Mouse (Mus musculus) liver, embryonic 14.5 days (tissue): ENCODE measurements around the gene F12. TPM values are rescaled to one million over a fixed set of nuclear protein-coding genes. Genes with fewer than 3 reads are reported as not detected.

Source experiments
- ATAC-seq: fragments of 200-750 bp; cut with Nextera tagmentation; 2 replicates; pipeline ENCODE4 v1.8.0; 2017; ENCODE audit warnings: moderate number of reproducible peaks, mild to moderate bottlenecking, moderate library complexity; ENCODE audit not compliant: insufficient read depth
- DNase-seq, 3 experiments: peaks; one replicate each; pipeline ENCODE4 v3.0.0-alpha.2; 2012 to 2013; ENCODE audit warnings: low read depth in 3 of 3, low spot score in 3 of 3
- H3K27ac ChIP-seq: fragments of 300-500 bp; sonication (generic); 2 replicates; pipeline ENCODE4 v1.5.1; 2014; ENCODE audit warnings: moderate library complexity, mild to moderate bottlenecking, control low read depth, inconsistent platforms
- H3K27me3 ChIP-seq: fragments of 300-500 bp; sonication (generic); 2 replicates; pipeline ENCODE4 v1.6.1; 2014; ENCODE audit warnings: mild to moderate bottlenecking, low read length, moderate library complexity; ENCODE audit not compliant: control insufficient read depth, insufficient read depth
- H3K36me3 ChIP-seq: fragments of 300-500 bp; sonication (generic); replicated peaks from 2 replicates; pipeline ENCODE4 v1.6.1; 2014; ENCODE audit warnings: low read depth; ENCODE audit not compliant: control insufficient read depth, insufficient read depth
- H3K4me1 ChIP-seq, 2 experiments: fragments of 200-500 bp in 1 of 2; fragments of 300-500 bp in 1 of 2; sonication (generic) in 1 of 2; replicated peaks; 2 replicates each; pipeline ENCODE4 v1.6.1; 2012 to 2014; ENCODE audit warnings: antibody characterized with exemption in 1 of 2, inconsistent platforms in 1 of 2, low read length in 1 of 2; ENCODE audit not compliant: control insufficient read depth in 2 of 2, insufficient read depth in 2 of 2
- H3K4me2 ChIP-seq: fragments of 300-500 bp; sonication (generic); 2 replicates; pipeline ENCODE4 v1.6.1; 2014; ENCODE audit warnings: low read depth, mild to moderate bottlenecking, control low read depth, moderate library complexity
- H3K4me3 ChIP-seq, 2 experiments: fragments of 200-500 bp in 1 of 2; fragments of 300-500 bp in 1 of 2; sonication (generic) in 1 of 2; 2 replicates each; pipeline ENCODE4 v1.5.1; 2012 to 2014; ENCODE audit warnings: low read depth in 2 of 2, low read length in 2 of 2, mild to moderate bottlenecking in 2 of 2, control low read depth in 1 of 2, inconsistent platforms in 1 of 2, moderate library complexity in 1 of 2; ENCODE audit not compliant: insufficient read depth in 1 of 2
- H3K9ac ChIP-seq: fragments of 300-500 bp; sonication (generic); replicated peaks from 2 replicates; pipeline ENCODE4 v1.6.1; 2014; ENCODE audit warnings: mild to moderate bottlenecking, control low read depth, moderate library complexity
- H3K9me3 ChIP-seq: fragments of 300-500 bp; sonication (generic); 2 replicates; pipeline ENCODE4 v1.6.1; 2016; ENCODE audit warnings: low read length, mixed read lengths; ENCODE audit not compliant: control insufficient read depth
- CTCF ChIP-seq: IDR thresholded peaks from 2 replicates; pipeline ENCODE4 v1.5.1; 2016; ENCODE audit warnings: antibody characterized with exemption, low read depth, control low read depth
- EP300 ChIP-seq: IDR thresholded peaks from 2 replicates; pipeline ENCODE4 v1.6.1; 2016; ENCODE audit warnings: antibody characterized with exemption, low read depth
- WGBS: fragments of 180-500 bp; shearing (Covaris S2); extraction: QIAGEN DNeasy Blood & Tissue Kit; methylation state at CpG from one replicate; pipeline ENCODE4 v1.1.7; 2014; ENCODE audit not compliant: insufficient replicate concordance; 5-methylcytosine and 5-hydroxymethylcytosine counted together
- polyA plus RNA-seq, 2 experiments: library from polyadenylated mRNA; depleted of rRNA in 1 of 2; stranded (reverse) in 1 of 2; unstranded in 1 of 2; fragments of >200 nt; fragmentation: Nextera tagmentation in 1 of 2; extraction: Ambion mirVana in 1 of 2; gene quantifications; 2 replicates each; pipeline versions ENCODE4 v1.2.1 to v1.2.3; 2012 to 2014

Gene F12
- polyA plus RNA-seq, 2 experiments = 53.4 to 72.0 TPM

DNA sequence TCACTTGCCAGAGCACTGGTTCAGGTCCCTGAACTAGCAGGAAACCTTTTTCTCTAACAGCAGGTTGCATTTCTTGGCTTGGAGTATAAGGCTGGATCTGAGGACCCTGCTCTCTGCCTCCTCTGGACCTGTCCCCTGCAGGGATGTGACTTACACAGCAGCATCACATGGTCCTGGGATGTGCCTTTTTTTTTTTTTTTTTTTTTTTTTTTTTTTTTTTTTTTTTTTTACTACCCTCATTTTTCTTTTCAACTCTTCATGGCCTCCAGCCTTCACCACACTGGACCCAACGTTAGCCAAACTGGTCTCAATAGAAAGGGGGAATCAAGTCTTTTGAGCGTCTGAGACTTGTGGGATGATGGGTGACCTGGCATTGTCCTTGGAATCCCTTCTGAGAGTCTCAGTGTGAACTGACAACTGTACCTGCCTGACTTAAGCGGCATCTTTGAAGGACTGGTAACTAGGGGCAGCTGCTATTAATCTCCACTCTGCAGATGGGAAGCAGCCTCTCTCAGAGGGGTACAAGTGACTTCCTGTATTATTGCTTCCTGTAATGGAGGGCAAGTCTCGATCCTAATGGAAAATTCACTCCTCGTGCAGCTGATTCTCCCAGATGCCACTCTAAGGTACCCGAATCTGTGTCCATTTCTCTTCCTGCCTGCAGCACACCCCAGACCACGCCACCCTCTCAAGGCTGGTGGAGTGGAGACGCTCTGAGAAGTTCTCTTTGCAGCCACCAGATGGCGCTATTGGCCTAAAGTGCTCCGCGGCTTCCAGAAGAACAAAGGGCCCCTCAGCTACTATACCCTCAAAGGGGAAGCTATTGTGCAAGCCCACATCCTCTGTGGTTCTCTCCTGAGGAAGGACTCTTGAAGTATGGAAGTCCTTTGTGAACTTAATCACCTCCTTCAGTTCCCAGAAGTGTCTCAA is 21.5 kb downstream of the F12 start:
- peak; percentile 42 to 59 (median 52) for DNase-seq
- TF ChIP-seq CTCF (peak; percentile 95), EP300 (no peak)
- Histone ChIP-seq H3K27me3 (peaks cover 11% of the 10 kb centered on the region), H3K36me3 (no peaks in the 10 kb centered on the region), H3K9ac (no peak overlapping the region), H3K27ac (no peak overlapping the region), H3K4me2 (no peak overlapping the region), H3K4me3 (no peak overlapping the region), H3K9me3 (no peaks in the 10 kb centered on the region), H3K4me1 (0 out of 4 replicates have a peak, but pooled peaks cover 0 to 2% of the 10 kb centered on the region in 2 experiments)
- WGBS = 9% methylated on average over 11 of the region's 11 CpGs
- ATAC-seq = peak; percentile 68; the same call in 1 of the 2 replicates

- Histone ChIP-seq H3K27me3 (peaks cover 11% of the 10 kb centered on the region), H3K4me3 (no peak overlapping the region), H3K9me3 (no peaks in the 10 kb centered on the region), H3K36me3 (no peaks in the 10 kb centered on the region), H3K9ac (no peak overlapping the region), H3K27ac (no peak overlapping the region), H3K4me2 (no peak overlapping the region), H3K4me1 (0 out of 4 replicates have a peak, but pooled peaks cover 0 to 2% of the 10 kb centered on the region in 2 experiments)
- TF ChIP-seq EP300 = no peak
- no peak for TF ChIP-seq CTCF
- no peak for ATAC-seq
- no peak for DNase-seq
- 50% methylated on average over 15 of the region's 15 CpGs for WGBS
Measured at GRCm38 (mm10) chr13:55403935-55404852, 22.4 kb downstream of the F12 start.

DNA sequence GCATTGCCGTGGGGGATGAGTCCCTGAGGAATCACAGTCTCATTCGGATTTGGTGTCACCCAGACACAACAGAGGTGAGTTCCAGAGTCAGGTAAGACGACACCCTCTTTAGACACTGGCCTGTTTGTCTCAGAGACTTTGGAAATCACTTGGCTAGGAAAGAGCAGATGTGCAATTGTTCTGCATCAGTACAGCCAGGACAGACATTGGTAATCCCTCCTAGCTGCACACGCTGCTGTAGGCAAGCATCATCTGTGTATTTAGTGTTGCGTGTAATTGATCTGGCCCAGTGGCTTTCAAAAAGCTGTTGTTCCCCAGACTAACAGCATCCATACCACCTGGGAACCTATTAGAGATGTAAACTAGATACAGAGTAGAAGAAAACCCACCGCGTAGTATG is 23.3 kb downstream of the F12 start:
- H3K27me3 ChIP-seq = peaks cover 11% of the 10 kb centered on the region
- H3K4me1 ChIP-seq = 0 out of 4 replicates have a peak, but pooled peaks cover 0 to 2% of the 10 kb centered on the region in 2 experiments
- 62% methylated on average over 7 of the region's 7 CpGs for WGBS
- no peak overlapping the region for H3K4me2 ChIP-seq
- no peaks in the 10 kb centered on the region for H3K9me3 ChIP-seq
- no peak overlapping the region for H3K4me3 ChIP-seq
- ATAC-seq (no peak), DNase-seq (no peak)
- TF ChIP-seq CTCF = no peak
- TF ChIP-seq EP300 = no peak
- no peaks in the 10 kb centered on the region for H3K36me3 ChIP-seq
- no peak overlapping the region for H3K27ac ChIP-seq
- H3K9ac ChIP-seq = no peak overlapping the region

DNA sequence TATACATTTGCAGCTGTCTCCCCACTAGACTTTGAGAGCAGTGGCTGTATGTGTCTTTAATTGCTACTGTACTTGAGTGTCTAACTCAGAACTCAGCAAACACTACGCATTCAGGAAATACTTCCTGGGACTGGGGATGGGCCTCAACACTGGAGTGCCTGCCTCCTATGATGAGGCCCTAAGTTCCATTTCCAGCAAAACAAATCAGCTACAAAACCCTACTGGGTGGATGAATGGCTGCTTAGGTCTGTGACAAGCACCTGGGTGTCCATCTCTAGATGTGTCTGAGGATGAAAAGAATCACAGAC is 26.6 kb downstream of the F12 start:
- H3K4me1 ChIP-seq = no peaks in the 10 kb centered on the region
- 70% methylated on average over 1 of the region's 1 CpGs for WGBS
- H3K4me3 ChIP-seq = no peak overlapping the region
- H3K9ac ChIP-seq = no peak overlapping the region
- ATAC-seq = no peak
- TF ChIP-seq CTCF = no peak
- no peak for TF ChIP-seq EP300
- no peak overlapping the region for H3K27ac ChIP-seq
- H3K27me3 ChIP-seq = peaks cover 4% of the 10 kb centered on the region
- no peaks in the 10 kb centered on the region for H3K9me3 ChIP-seq
- no peaks in the 10 kb centered on the region for H3K36me3 ChIP-seq
- DNase-seq = no peak
- no peak overlapping the region for H3K4me2 ChIP-seq
